Mouse (Mus musculus): ENCODE measurements around the gene Chrdl2.

DNA sequence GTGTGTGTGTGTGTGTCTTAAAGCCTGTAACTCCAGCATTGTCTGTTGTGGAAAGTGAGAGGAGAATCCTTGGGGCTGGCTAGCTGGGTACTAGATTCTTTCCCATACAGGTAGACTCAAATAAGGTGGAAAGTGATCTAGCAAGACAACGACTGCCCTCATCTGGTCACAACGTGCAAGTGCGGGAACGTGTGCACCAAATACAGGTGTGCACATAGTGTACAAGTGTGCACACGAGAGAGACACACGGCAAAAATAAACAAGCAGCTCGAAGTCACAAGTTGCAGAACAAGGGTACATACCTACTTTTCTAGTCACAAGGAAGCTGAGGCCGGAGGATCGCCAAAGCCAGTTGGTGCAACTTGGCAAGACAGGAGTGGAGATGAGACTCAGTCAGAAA lies 2.2 kb upstream of the Chrdl2 start:
- no peak for TF ChIP-seq EP300 (IDR thresholded peaks at IDR 0.05; ENCODE audit: low read depth)
- TF ChIP-seq CTCF (IDR thresholded peaks at IDR 0.05; ENCODE audit: low read depth), result peak; percentile 64

All from liver, postnatal 0 days (tissue).